Mouse (Mus musculus) MEL (cell line): ENCODE measurements around the gene Dgke. TPM values are rescaled to one million over a fixed set of nuclear protein-coding genes. Genes with fewer than 3 reads are reported as not detected.

Experiments
- DNase-seq: peaks from one replicate; pipeline ENCODE4 v3.0.0; 2011; ENCODE audit warnings: low read depth, low spot score
- H3K27ac ChIP-seq: 2 replicates; pipeline ENCODE4 v1.5.1; 2012; ENCODE audit warnings: low read depth, mild to moderate bottlenecking, control low read depth, low read length, moderate library complexity; ENCODE audit not compliant: control insufficient read depth
- H3K27me3 ChIP-seq, 2 experiments: fragments of 150-350 bp in 1 of 2; sonication (generic) in 1 of 2; 2 replicates each; pipeline ENCODE4 v1.6.1; 2012; ENCODE audit warnings: low read length in 2 of 2, mild to moderate bottlenecking in 2 of 2, improper control_type of control experiment in 1 of 2, moderate library complexity in 1 of 2; ENCODE audit not compliant: insufficient read depth in 2 of 2, control insufficient read depth in 1 of 2
- H3K36me3 ChIP-seq, 2 experiments: 2 replicates each; pipeline ENCODE4 v1.6.1; 2012 to 2014; ENCODE audit warnings: low read length in 2 of 2, improper control_type of control experiment in 1 of 2, inconsistent platforms in 1 of 2, mild to moderate bottlenecking in 1 of 2; ENCODE audit not compliant: insufficient read depth in 2 of 2, control insufficient read depth in 1 of 2
- H3K4me1 ChIP-seq, 2 experiments: fragments of 150-350 bp in 1 of 2; sonication (generic) in 1 of 2; 2 replicates each; pipeline ENCODE4 v1.6.1; 2012; ENCODE audit warnings: low read length in 2 of 2, improper control_type of control experiment in 1 of 2, mild to moderate bottlenecking in 1 of 2; ENCODE audit not compliant: insufficient read depth in 2 of 2, control insufficient read depth in 1 of 2
- H3K4me3 ChIP-seq, 2 experiments: fragments of 150-350 bp in 1 of 2; sonication (generic) in 1 of 2; 2 replicates each; pipeline ENCODE4 v1.5.1; 2012; ENCODE audit warnings: low read depth in 2 of 2, low read length in 2 of 2, mild to moderate bottlenecking in 2 of 2, moderate library complexity in 2 of 2, control low read depth in 1 of 2, improper control_type of control experiment in 1 of 2; ENCODE audit not compliant: control insufficient read depth in 1 of 2, insufficient read depth in 1 of 2
- H3K79me2 ChIP-seq: 2 replicates; pipeline ENCODE4 v1.6.1; 2012; ENCODE audit warnings: mild to moderate bottlenecking, low read length, moderate library complexity; ENCODE audit not compliant: control insufficient read depth, poor library complexity, insufficient read depth
- H3K9ac ChIP-seq: 2 replicates; pipeline ENCODE4 v1.6.1; 2012; ENCODE audit warnings: low read depth, mild to moderate bottlenecking, control low read depth, low read length, moderate library complexity; ENCODE audit not compliant: control insufficient read depth, poor library complexity, severe bottlenecking
- H3K9me3 ChIP-seq: fragments of 150-350 bp; sonication (generic); replicated peaks from 2 replicates; pipeline ENCODE4 v1.6.1; 2012; ENCODE audit warnings: mild to moderate bottlenecking, low read length, improper control_type of control experiment, moderate library complexity; ENCODE audit not compliant: insufficient read depth
- BHLHE40 ChIP-seq: IDR thresholded peaks from 2 replicates; pipeline ENCODE4 v1.6.1; 2012; ENCODE audit warnings: low read depth, mild to moderate bottlenecking, inconsistent platforms, low read length, improper control_type of control experiment, borderline replicate concordance
- CHD1 ChIP-seq: IDR thresholded peaks from 2 replicates; pipeline ENCODE4 v1.6.1; 2012; ENCODE audit warnings: low read depth, mild to moderate bottlenecking, inconsistent platforms, low read length, improper control_type of control experiment
- CHD2 ChIP-seq: IDR thresholded peaks from 2 replicates; pipeline ENCODE4 v1.6.1; 2011; ENCODE audit warnings: low read length, improper control_type of control experiment
- CTCF ChIP-seq, 3 experiments: IDR thresholded peaks in 2 of 3; conservative IDR thresholded peaks in 1 of 3; 2 replicates each; pipeline ENCODE4 v1.5.1; 2011 to 2012; ENCODE audit warnings: low read length in 3 of 3, low read depth in 2 of 3, mild to moderate bottlenecking in 2 of 3, improper control_type of control experiment in 1 of 3, inconsistent platforms in 1 of 3, mixed read lengths in 1 of 3, moderate library complexity in 1 of 3; ENCODE audit not compliant: control insufficient read depth in 1 of 3, insufficient read depth in 1 of 3, poor library complexity in 1 of 3, severe bottlenecking in 1 of 3
- E2F4 ChIP-seq: IDR thresholded peaks from 2 replicates; pipeline ENCODE4 v1.6.1; 2011; ENCODE audit warnings: low read depth, low read length, improper control_type of control experiment, borderline replicate concordance
- EP300 ChIP-seq, 2 experiments: IDR thresholded peaks; 2 replicates each; pipeline ENCODE4 v1.6.1; 2011; ENCODE audit warnings: improper control_type of control experiment in 2 of 2, low read length in 2 of 2, low read depth in 1 of 2, mild to moderate bottlenecking in 1 of 2
- GATA1 ChIP-seq: IDR thresholded peaks from 2 replicates; pipeline ENCODE4 v1.6.1; 2011; ENCODE audit warnings: low read depth, low read length, improper control_type of control experiment
- HCFC1 ChIP-seq: IDR thresholded peaks from 2 replicates; pipeline ENCODE4 v1.6.1; 2012; ENCODE audit warnings: low read depth, mild to moderate bottlenecking, inconsistent platforms, low read length, improper control_type of control experiment, moderate library complexity
- JUND ChIP-seq: IDR thresholded peaks from 2 replicates; pipeline ENCODE4 v1.6.1; 2011; ENCODE audit warnings: low read depth, mild to moderate bottlenecking, improper control_type of control experiment, low read length
- KAT2A ChIP-seq: conservative IDR thresholded peaks from 2 replicates; pipeline ENCODE4 v1.6.1; 2012; ENCODE audit warnings: low read depth, low read length, improper control_type of control experiment, inconsistent platforms
- MAZ ChIP-seq: IDR thresholded peaks from 2 replicates; pipeline ENCODE4 v1.6.1; 2012; ENCODE audit warnings: low read depth, mild to moderate bottlenecking, inconsistent platforms, low read length, improper control_type of control experiment
- MEF2A ChIP-seq: IDR thresholded peaks from 2 replicates; pipeline ENCODE4 v1.6.1; 2014; ENCODE audit warnings: low read depth, mild to moderate bottlenecking, inconsistent platforms, low read length, improper control_type of control experiment; ENCODE audit not compliant: poor library complexity, insufficient replicate concordance, severe bottlenecking; ENCODE audit errors: extremely low read depth
- MXI1 ChIP-seq: IDR thresholded peaks from 2 replicates; pipeline ENCODE4 v1.6.1; 2011; ENCODE audit warnings: mild to moderate bottlenecking, low read depth, low read length, improper control_type of control experiment
- MYB ChIP-seq: IDR thresholded peaks from 2 replicates; pipeline ENCODE4 v1.6.1; 2011; ENCODE audit warnings: mild to moderate bottlenecking, low read depth, low read length, improper control_type of control experiment
- MYC ChIP-seq: IDR thresholded peaks from 2 replicates; pipeline ENCODE4 v1.6.1; 2011; ENCODE audit warnings: low read depth, mild to moderate bottlenecking, low read length, improper control_type of control experiment, moderate library complexity
- NELFE ChIP-seq: IDR thresholded peaks from 2 replicates; pipeline ENCODE4 v1.6.1; 2011; ENCODE audit warnings: low read depth, low read length, improper control_type of control experiment
- POLR2A ChIP-seq, 2 experiments: IDR thresholded peaks; 2 replicates each; pipeline ENCODE4 v1.6.1; 2011 to 2012; ENCODE audit warnings: low read length in 2 of 2, mild to moderate bottlenecking in 2 of 2, control low read depth in 1 of 2, improper control_type of control experiment in 1 of 2, low read depth in 1 of 2, moderate library complexity in 1 of 2; ENCODE audit not compliant: control insufficient read depth in 1 of 2, insufficient read depth in 1 of 2, poor library complexity in 1 of 2
- POLR2AphosphoS5 ChIP-seq: IDR thresholded peaks from 2 replicates; pipeline ENCODE4 v1.6.1; 2012; ENCODE audit warnings: low read depth, borderline replicate concordance, mild to moderate bottlenecking, inconsistent platforms, low read length, moderate library complexity, mixed read lengths
- RAD21 ChIP-seq: IDR thresholded peaks from 2 replicates; pipeline ENCODE4 v1.6.1; 2011; ENCODE audit warnings: mild to moderate bottlenecking, low read depth, low read length, improper control_type of control experiment
- RCOR1 ChIP-seq: IDR thresholded peaks from 2 replicates; pipeline ENCODE4 v1.6.1; 2012; ENCODE audit warnings: low read depth, mild to moderate bottlenecking, inconsistent platforms, low read length, improper control_type of control experiment
- TAL1 ChIP-seq: IDR thresholded peaks from 2 replicates; pipeline ENCODE4 v1.6.1; 2012; ENCODE audit warnings: mild to moderate bottlenecking, inconsistent platforms, low read length, moderate library complexity, mixed read lengths
- TBP ChIP-seq: IDR thresholded peaks from 2 replicates; pipeline ENCODE4 v1.8.0; 2011; ENCODE audit warnings: low read depth, low read length, improper control_type of control experiment
- TCF12 ChIP-seq: IDR thresholded peaks from 2 replicates; pipeline ENCODE4 v1.6.1; 2014; ENCODE audit warnings: low read depth, mild to moderate bottlenecking, inconsistent platforms, low read length, improper control_type of control experiment, moderate library complexity
- UBTF ChIP-seq: IDR thresholded peaks from 2 replicates; pipeline ENCODE4 v1.6.1; 2012; ENCODE audit warnings: low read depth, mild to moderate bottlenecking, inconsistent platforms, low read length, improper control_type of control experiment, moderate library complexity, borderline replicate concordance; ENCODE audit not compliant: insufficient read depth
- USF1 ChIP-seq: IDR thresholded peaks from 2 replicates; pipeline ENCODE4 v1.6.1; 2014; ENCODE audit warnings: low read depth, mild to moderate bottlenecking, inconsistent platforms, low read length, improper control_type of control experiment, moderate library complexity
- USF2 ChIP-seq, 2 experiments: IDR thresholded peaks; 2 replicates each; pipeline ENCODE4 v1.6.1; 2011 to 2012; ENCODE audit warnings: improper control_type of control experiment in 2 of 2, low read length in 2 of 2, borderline replicate concordance in 1 of 2, inconsistent platforms in 1 of 2, low read depth in 1 of 2, mild to moderate bottlenecking in 1 of 2; ENCODE audit not compliant: insufficient read depth in 1 of 2
- ZC3H11A ChIP-seq: IDR thresholded peaks from 2 replicates; pipeline ENCODE4 v1.6.1; 2012; ENCODE audit warnings: low read depth, mild to moderate bottlenecking, inconsistent platforms, low read length, improper control_type of control experiment
- ZMIZ1 ChIP-seq: IDR thresholded peaks from 2 replicates; pipeline ENCODE4 v1.6.1; 2012; ENCODE audit warnings: low read depth, mild to moderate bottlenecking, inconsistent platforms, low read length, improper control_type of control experiment, moderate library complexity
- polyA plus RNA-seq, 2 experiments: library from polyadenylated mRNA; stranded (reverse) in 1 of 2; unstranded in 1 of 2; fragments of >175 nt in 1 of 2; fragments of >200 nt in 1 of 2; gene quantifications; 2 replicates each; pipeline versions ENCODE4 v1.2.1 to v1.2.4; 2012; ENCODE audit warnings: low replicate concordance in 2 of 2, low read depth in 1 of 2; ENCODE audit not compliant: insufficient read length in 2 of 2, insufficient read depth in 1 of 2, missing spikeins in 1 of 2
- total RNA-seq: library from RNA; depleted of rRNA; stranded (reverse); fragments of 300-350 nt; gene quantifications from 2 replicates; pipeline ENCODE4 v1.2.3, GENCODE M21; 2012

Gene Dgke
- total and polyA plus RNA-seq, 3 experiments: 5.2 to 6.4 TPM; not detected in 1

GRCm38 (mm10) chr11:89100403-89100802 is 33.8 kb upstream of the Dgke start (continued):
- TF ChIP-seq TCF12 (peak; percentile 41; the same call in 1 of the 2 replicates), USF1 (peak; percentile 80), GATA1 (no peak), POLR2A (IDR thresholded peaks at IDR 0.05; ENCODE audit: control insufficient read depth in 1 of 2, insufficient read depth in 1 of 2, low read depth in 1 of 2, low read length in 2 of 2, poor library complexity in 1 of 2) (no peak), USF2 (IDR thresholded peaks at IDR 0.05; ENCODE audit: borderline replicate concordance in 1 of 2, insufficient read depth in 1 of 2, low read depth in 1 of 2, low read length in 2 of 2) (0 out of 4 replicates have a peak, but pooled peaks of 1 of the 2 experiments have one; percentile 37), POLR2AphosphoS5 (no peak), EP300 (IDR thresholded peaks at IDR 0.05; ENCODE audit: low read depth in 1 of 2, low read length in 2 of 2) (peak in 1 of 2 experiments; percentile 49; a peak in 2 of 4 replicates), KAT2A (no peak; the same call in 1 of the 2 replicates), TBP (no peak), HCFC1 (peak; percentile 67; the same call in 1 of the 2 replicates), E2F4 (0 out of 2 replicates have a peak, but pooled peaks have one; percentile 36), MAZ (peak; percentile 93), MYB (peak; percentile 58; the same call in 1 of the 2 replicates), MYC (no peak; the same call in none of the 2 replicates), NELFE (peak; percentile 44), CTCF (IDR thresholded peaks at IDR 0.05 in 2 of 3, conservative IDR thresholded peaks at IDR 0.05 in 1 of 3; ENCODE audit: control insufficient read depth in 1 of 3, insufficient read depth in 1 of 3, low read depth in 2 of 3, low read length in 3 of 3, poor library complexity in 1 of 3, severe bottlenecking in 1 of 3) (peak; percentile 93 to 99 (median 98)), TAL1 (no peak), CHD2 (no peak), ZC3H11A (peak; percentile 77), MXI1 (peak; percentile 96)

GRCm38 (mm10) chr11:89098930-89099329 is 32.3 kb upstream of the Dgke start:
- H3K27ac ChIP-seq: no peak overlapping the region
- H3K9me3 ChIP-seq: no peaks in the 10 kb centered on the region
- no peak for DNase-seq
- H3K79me2 ChIP-seq: no peaks in the 10 kb centered on the region
- peaks cover 0 to 6% of the 10 kb centered on the region in 2 experiments; a peak in 1 of 4 replicates for H3K4me1 ChIP-seq
- no peaks in the 10 kb centered on the region for H3K36me3 ChIP-seq
- no peak for TF ChIP-seq TAL1
- TF ChIP-seq BHLHE40: no peak
- TF ChIP-seq HCFC1: no peak
- no peak for TF ChIP-seq MEF2A
- TF ChIP-seq UBTF: no peak
- no peak for TF ChIP-seq JUND
- no peak for TF ChIP-seq CHD1
- no peak for TF ChIP-seq NELFE
- TF ChIP-seq CTCF (IDR thresholded peaks at IDR 0.05 in 2 of 3, conservative IDR thresholded peaks at IDR 0.05 in 1 of 3; ENCODE audit: control insufficient read depth in 1 of 3, insufficient read depth in 1 of 3, low read depth in 2 of 3, low read length in 3 of 3, poor library complexity in 1 of 3, severe bottlenecking in 1 of 3): no peak
- TF ChIP-seq ZMIZ1: no peak
- no peak for TF ChIP-seq RAD21
- no peak for TF ChIP-seq RCOR1
- TF ChIP-seq GATA1: no peak
- no peaks in the 10 kb centered on the region for H3K27me3 ChIP-seq
- H3K9ac ChIP-seq: no peak overlapping the region
- no peak overlapping the region for H3K4me3 ChIP-seq
